Mouse (Mus musculus) T-cell, adult 66 days (primary cell): ENCODE measurements around the gene Syndig1l. TPM values are rescaled to one million over a fixed set of nuclear protein-coding genes. Genes with fewer than 3 reads are reported as not detected.

Experiments
- total RNA-seq, 2 experiments: library from RNA; stranded (reverse); gene quantifications; 3 replicates in 1 of 2; 4 replicates in 1 of 2; pipeline ENCODE4 v1.2.4; 2023

Gene Syndig1l
- total RNA-seq = not detected

GRCm38 (mm10) chr12:84698319-84699081 is at the start of gene Syndig1l:
TSS of gene Syndig1l (minus strand) at chr12:84698831.

GRCm38 (mm10) chr12:84640654-84641053 is 58.0 kb downstream of the Syndig1l start, which contains the start of gene Vrtn:
TSS of gene Vrtn (plus strand) at chr12:84641019.

Other genes with a start within 250 kb of the Syndig1l start
- 10 to 100 TPM; 10.8 to 12.8 TPM for gene Aldh6a1, start 247.8 kb downstream of the Syndig1l start, total RNA-seq
- gene Lin52, start 247.4 kb downstream of the Syndig1l start, total RNA-seq = 10 to 100 TPM; 18.6 to 19.0 TPM
- not detected for gene Vsx2, start 129.1 kb downstream of the Syndig1l start, total RNA-seq
- 10 to 100 TPM; 20.1 to 20.7 TPM for gene Abcd4, start 81.4 kb downstream of the Syndig1l start, total RNA-seq
- not detected for gene Vrtn, start 57.8 kb downstream of the Syndig1l start, total RNA-seq
- gene Npc2, start 74.3 kb upstream of the Syndig1l start, total RNA-seq = 100 to 1,000 TPM; 194 to 210 TPM
- 10 to 100 TPM; 51.2 to 53.8 TPM for gene Isca2, start 74.4 kb upstream of the Syndig1l start, total RNA-seq
- gene Ltbp2, start 177.7 kb upstream of the Syndig1l start, total RNA-seq = under 1 TPM in 1 of 2 experiments, not detected in 1; 0.61 TPM